Mouse (Mus musculus) megakaryocyte, embryonic 14.5 days (primary cell): ENCODE measurements around the gene Crocc. TPM values are rescaled to one million over a fixed set of nuclear protein-coding genes. Genes with fewer than 3 reads are reported as not detected.

ENCODE experiments used
- H3K27me3 ChIP-seq: replicated peaks from 2 replicates; pipeline ENCODE3; 2012; ENCODE audit warnings: inconsistent platforms
- H3K36me3 ChIP-seq: replicated peaks from 2 replicates; pipeline ENCODE3; 2012; ENCODE audit warnings: low read length, inconsistent platforms, mixed read lengths
- H3K4me1 ChIP-seq: 2 replicates; pipeline ENCODE4 v1.6.1; 2012; ENCODE audit warnings: inconsistent platforms
- H3K4me3 ChIP-seq: replicated peaks from 2 replicates; pipeline ENCODE3; 2012; ENCODE audit warnings: moderate library complexity, mild to moderate bottlenecking, inconsistent platforms
- H3K9me3 ChIP-seq: 2 replicates; pipeline ENCODE4 v1.6.1; 2012; ENCODE audit warnings: inconsistent platforms
- FLI1 ChIP-seq: IDR thresholded peaks from 2 replicates; pipeline ENCODE4 v1.6.1; 2012; ENCODE audit warnings: low read length, inconsistent platforms, mixed read lengths
- GATA1 ChIP-seq: IDR thresholded peaks from 3 replicates; pipeline ENCODE4 v1.6.1; 2012; ENCODE audit warnings: mixed read lengths, low read length, inconsistent platforms, borderline replicate concordance
- polyA plus RNA-seq: library from polyadenylated mRNA; stranded (reverse); fragments of >175 nt; gene quantifications from 2 replicates; pipeline ENCODE4 v1.2.3, GENCODE M21; 2012; ENCODE audit warnings: low replicate concordance; ENCODE audit not compliant: insufficient read depth

Gene Crocc
- polyA plus RNA-seq, 1 experiment = 4.2 TPM

GRCm38 (mm10) chr4:141011556-141012328, 48.6 kb downstream of the Crocc start:
- Histone ChIP-seq H3K36me3 (peaks cover 19% of the 10 kb centered on the region), H3K4me1 (peaks cover 53% of the 10 kb centered on the region), H3K9me3 (0 out of 2 replicates have a peak, but pooled peaks cover 4% of the 10 kb centered on the region), H3K4me3 (no peak overlapping the region), H3K27me3 (peaks cover 49% of the 10 kb centered on the region)
- TF ChIP-seq FLI1 (no peak), GATA1 (no peak)

- Histone ChIP-seq H3K36me3 (peaks cover 27% of the 10 kb centered on the region), H3K27me3 (peaks cover 45% of the 10 kb centered on the region), H3K4me3 (no peak overlapping the region), H3K9me3 (0 out of 2 replicates have a peak, but pooled peaks cover 4% of the 10 kb centered on the region), H3K4me1 (peaks cover 56% of the 10 kb centered on the region)
- TF ChIP-seq FLI1 (no peak), GATA1 (no peak)
These were observed 49.4 kb downstream of the Crocc start for GRCm38 (mm10) chr4:141010941-141011429.

GRCm38 (mm10) chr4:141010526-141010925, 49.8 kb downstream of the Crocc start:
- H3K4me3 ChIP-seq = no peak overlapping the region
- H3K4me1 ChIP-seq = peaks cover 60% of the 10 kb centered on the region
- TF ChIP-seq GATA1 = no peak
- no peak for TF ChIP-seq FLI1
- H3K9me3 ChIP-seq = 0 out of 2 replicates have a peak, but pooled peaks cover 4% of the 10 kb centered on the region
- H3K36me3 ChIP-seq = peaks cover 31% of the 10 kb centered on the region
- peaks cover 43% of the 10 kb centered on the region for H3K27me3 ChIP-seq

- TF ChIP-seq FLI1 (no peak), GATA1 (no peak)
- Histone ChIP-seq H3K4me1 (peaks cover 58% of the 10 kb centered on the region), H3K4me3 (no peak within 1 kb of the TSS), H3K36me3 (peaks cover 36% of the 10 kb centered on the region), H3K27me3 (peaks cover 39% of the 10 kb centered on the region), H3K9me3 (0 out of 2 replicates have a peak, but pooled peaks cover 4% of the 10 kb centered on the region)
These were observed 50.2 kb downstream of the Crocc start, which contains the start of gene Mfap2 for GRCm38 (mm10) chr4:141010118-141010517. Mfap2 (plus strand) TSS chr4:141010418.

GRCm38 (mm10) chr4:141008028-141008427, 52.3 kb downstream of the Crocc start:
- H3K36me3 ChIP-seq = peaks cover 56% of the 10 kb centered on the region
- peaks cover 29% of the 10 kb centered on the region for H3K27me3 ChIP-seq
- H3K4me1 ChIP-seq = peaks cover 61% of the 10 kb centered on the region
- TF ChIP-seq GATA1 (no peak), FLI1 (no peak)
- H3K4me3 ChIP-seq = no peak overlapping the region
- H3K9me3 ChIP-seq = 0 out of 2 replicates have a peak, but pooled peaks cover 4% of the 10 kb centered on the region

- 0 out of 2 replicates have a peak, but pooled peaks cover 4% of the 10 kb centered on the region for H3K9me3 ChIP-seq
- peaks cover 11% of the 10 kb centered on the region for H3K27me3 ChIP-seq
- peaks cover 77% of the 10 kb centered on the region for H3K36me3 ChIP-seq
- H3K4me3 ChIP-seq = no peak overlapping the region
- peaks cover 49% of the 10 kb centered on the region for H3K4me1 ChIP-seq
- TF ChIP-seq FLI1 = no peak
- no peak for TF ChIP-seq GATA1
These were observed 54.4 kb downstream of the Crocc start for GRCm38 (mm10) chr4:141005983-141006382.

GRCm38 (mm10) chr4:140996812-140997211, 63.5 kb downstream of the Crocc start:
- no peak overlapping the region for H3K4me3 ChIP-seq
- TF ChIP-seq FLI1 = no peak
- no peak for TF ChIP-seq GATA1
- peaks cover 34% of the 10 kb centered on the region for H3K4me1 ChIP-seq
- H3K9me3 ChIP-seq = no peaks in the 10 kb centered on the region
- no peaks in the 10 kb centered on the region for H3K27me3 ChIP-seq
- peaks cover 98% of the 10 kb centered on the region for H3K36me3 ChIP-seq

- Histone ChIP-seq H3K4me1 (peaks cover 40% of the 10 kb centered on the region), H3K36me3 (peaks cover 96% of the 10 kb centered on the region), H3K4me3 (no peak overlapping the region), H3K27me3 (no peaks in the 10 kb centered on the region), H3K9me3 (no peaks in the 10 kb centered on the region)
- TF ChIP-seq FLI1 (no peak), GATA1 (no peak)
These were observed 64.5 kb downstream of the Crocc start for GRCm38 (mm10) chr4:140995811-140996210.

- H3K27me3 ChIP-seq = no peaks in the 10 kb centered on the region
- H3K9me3 ChIP-seq = no peaks in the 10 kb centered on the region
- H3K4me1 ChIP-seq = peaks cover 60% of the 10 kb centered on the region
- H3K36me3 ChIP-seq = peaks cover 96% of the 10 kb centered on the region
- no peak overlapping the region for H3K4me3 ChIP-seq
- TF ChIP-seq GATA1 = no peak
- no peak for TF ChIP-seq FLI1
These were observed 66.5 kb downstream of the Crocc start for GRCm38 (mm10) chr4:140993846-140994245.

- TF ChIP-seq FLI1 (no peak), GATA1 (no peak)
- no peak overlapping the region for H3K4me3 ChIP-seq
- no peaks in the 10 kb centered on the region for H3K9me3 ChIP-seq
- no peaks in the 10 kb centered on the region for H3K27me3 ChIP-seq
- peaks cover 82% of the 10 kb centered on the region for H3K36me3 ChIP-seq
- peaks cover 74% of the 10 kb centered on the region for H3K4me1 ChIP-seq
These were observed 68.1 kb downstream of the Crocc start for GRCm38 (mm10) chr4:140992215-140992614.
